Mouse (Mus musculus) liver, embryonic 14.5 days (tissue): ENCODE measurements around the gene Pdlim4. TPM values are rescaled to one million over a fixed set of nuclear protein-coding genes. Genes with fewer than 3 reads are reported as not detected.

Experiments used
- ATAC-seq: fragments of 200-750 bp; cut with Nextera tagmentation; 2 replicates; pipeline ENCODE4 v1.8.0; 2017; ENCODE audit warnings: moderate number of reproducible peaks, mild to moderate bottlenecking, moderate library complexity; ENCODE audit not compliant: insufficient read depth
- DNase-seq, 3 experiments: peaks; one replicate each; pipeline ENCODE4 v3.0.0-alpha.2; 2012 to 2013; ENCODE audit warnings: low read depth in 3 of 3, low spot score in 3 of 3
- H3K27ac ChIP-seq: fragments of 300-500 bp; sonication (generic); 2 replicates; pipeline ENCODE4 v1.5.1; 2014; ENCODE audit warnings: moderate library complexity, mild to moderate bottlenecking, control low read depth, inconsistent platforms
- H3K27me3 ChIP-seq: fragments of 300-500 bp; sonication (generic); 2 replicates; pipeline ENCODE4 v1.6.1; 2014; ENCODE audit warnings: mild to moderate bottlenecking, low read length, moderate library complexity; ENCODE audit not compliant: control insufficient read depth, insufficient read depth
- H3K36me3 ChIP-seq: fragments of 300-500 bp; sonication (generic); replicated peaks from 2 replicates; pipeline ENCODE4 v1.6.1; 2014; ENCODE audit warnings: low read depth; ENCODE audit not compliant: control insufficient read depth, insufficient read depth
- H3K4me1 ChIP-seq, 2 experiments: fragments of 200-500 bp in 1 of 2; fragments of 300-500 bp in 1 of 2; sonication (generic) in 1 of 2; replicated peaks; 2 replicates each; pipeline ENCODE4 v1.6.1; 2012 to 2014; ENCODE audit warnings: antibody characterized with exemption in 1 of 2, inconsistent platforms in 1 of 2, low read length in 1 of 2; ENCODE audit not compliant: control insufficient read depth in 2 of 2, insufficient read depth in 2 of 2
- H3K4me2 ChIP-seq: fragments of 300-500 bp; sonication (generic); 2 replicates; pipeline ENCODE4 v1.6.1; 2014; ENCODE audit warnings: low read depth, mild to moderate bottlenecking, control low read depth, moderate library complexity
- H3K4me3 ChIP-seq, 2 experiments: fragments of 200-500 bp in 1 of 2; fragments of 300-500 bp in 1 of 2; sonication (generic) in 1 of 2; 2 replicates each; pipeline ENCODE4 v1.5.1; 2012 to 2014; ENCODE audit warnings: low read depth in 2 of 2, low read length in 2 of 2, mild to moderate bottlenecking in 2 of 2, control low read depth in 1 of 2, inconsistent platforms in 1 of 2, moderate library complexity in 1 of 2; ENCODE audit not compliant: insufficient read depth in 1 of 2
- H3K9ac ChIP-seq: fragments of 300-500 bp; sonication (generic); replicated peaks from 2 replicates; pipeline ENCODE4 v1.6.1; 2014; ENCODE audit warnings: mild to moderate bottlenecking, control low read depth, moderate library complexity
- H3K9me3 ChIP-seq: fragments of 300-500 bp; sonication (generic); 2 replicates; pipeline ENCODE4 v1.6.1; 2016; ENCODE audit warnings: low read length, mixed read lengths; ENCODE audit not compliant: control insufficient read depth
- CTCF ChIP-seq: IDR thresholded peaks from 2 replicates; pipeline ENCODE4 v1.5.1; 2016; ENCODE audit warnings: antibody characterized with exemption, low read depth, control low read depth
- EP300 ChIP-seq: IDR thresholded peaks from 2 replicates; pipeline ENCODE4 v1.6.1; 2016; ENCODE audit warnings: antibody characterized with exemption, low read depth
- WGBS: fragments of 180-500 bp; shearing (Covaris S2); extraction: QIAGEN DNeasy Blood & Tissue Kit; methylation state at CpG from one replicate; pipeline ENCODE4 v1.1.7; 2014; ENCODE audit not compliant: insufficient replicate concordance; 5-methylcytosine and 5-hydroxymethylcytosine counted together
- polyA plus RNA-seq, 2 experiments: library from polyadenylated mRNA; depleted of rRNA in 1 of 2; stranded (reverse) in 1 of 2; unstranded in 1 of 2; fragments of >200 nt; fragmentation: Nextera tagmentation in 1 of 2; extraction: Ambion mirVana in 1 of 2; gene quantifications; 2 replicates each; pipeline versions ENCODE4 v1.2.1 to v1.2.3; 2012 to 2014

The Pdlim4 gene
- polyA plus RNA-seq, 2 experiments = 2.1 to 2.4 TPM

- no peak overlapping the region for H3K9ac ChIP-seq
- H3K27ac ChIP-seq = no peak overlapping the region
- H3K36me3 ChIP-seq = no peaks in the 10 kb centered on the region
- H3K4me2 ChIP-seq = no peak overlapping the region
- H3K4me3 ChIP-seq = no peak overlapping the region
- no peak for DNase-seq
- no peaks in the 10 kb centered on the region for H3K27me3 ChIP-seq
- TF ChIP-seq EP300 (no peak), CTCF (no peak)
- 65% methylated on average over 1 of the region's 1 CpGs for WGBS
- ATAC-seq = no peak
- H3K9me3 ChIP-seq = no peaks in the 10 kb centered on the region
- H3K4me1 ChIP-seq = no peaks in the 10 kb centered on the region
These were observed 7.3 kb upstream of the Pdlim4 start for GRCm38 (mm10) chr11:54076101-54076500.

GRCm38 (mm10) chr11:54075353-54075752 lies 6.5 kb upstream of the Pdlim4 start:
- Histone ChIP-seq H3K9ac (no peak overlapping the region), H3K4me2 (no peak overlapping the region), H3K9me3 (no peaks in the 10 kb centered on the region), H3K4me3 (no peak overlapping the region), H3K27me3 (peaks cover 1% of the 10 kb centered on the region), H3K4me1 (no peaks in the 10 kb centered on the region), H3K27ac (no peak overlapping the region), H3K36me3 (no peaks in the 10 kb centered on the region)
- DNase-seq = no peak
- TF ChIP-seq EP300 = no peak
- no peak for TF ChIP-seq CTCF
- 68% methylated on average over 6 of the region's 6 CpGs for WGBS
- ATAC-seq = no peak

- Histone ChIP-seq H3K27me3 (peaks cover 22% of the 10 kb centered on the region), H3K36me3 (no peaks in the 10 kb centered on the region), H3K9ac (no peak overlapping the region), H3K4me2 (no peak overlapping the region), H3K4me1 (no peaks in the 10 kb centered on the region), H3K27ac (no peak overlapping the region), H3K4me3 (no peak overlapping the region), H3K9me3 (no peaks in the 10 kb centered on the region)
- WGBS = 46% methylated on average over 4 of the region's 4 CpGs
- TF ChIP-seq CTCF (no peak), EP300 (no peak)
- DNase-seq (no peak), ATAC-seq (no peak)
These were observed 4.5 kb upstream of the Pdlim4 start for GRCm38 (mm10) chr11:54073291-54073690.

GRCm38 (mm10) chr11:54071726-54072445 lies 3.1 kb upstream of the Pdlim4 start:
- Histone ChIP-seq H3K4me2 (no peak overlapping the region), H3K4me1 (no peaks in the 10 kb centered on the region), H3K9ac (no peak overlapping the region), H3K27ac (no peak overlapping the region), H3K4me3 (no peak overlapping the region), H3K36me3 (no peaks in the 10 kb centered on the region), H3K27me3 (peaks cover 36% of the 10 kb centered on the region), H3K9me3 (no peaks in the 10 kb centered on the region)
- TF ChIP-seq CTCF = no peak
- TF ChIP-seq EP300 = no peak
- ATAC-seq (no peak), DNase-seq (no peak)
- WGBS = 46% methylated on average over 5 of the region's 5 CpGs

GRCm38 (mm10) chr11:54067996-54068519 lies 756 bp downstream of the Pdlim4 start:
- H3K36me3 ChIP-seq = no peaks in the 10 kb centered on the region
- H3K27ac ChIP-seq = no peak overlapping the region
- no peak overlapping the region for H3K9ac ChIP-seq
- H3K9me3 ChIP-seq = no peaks in the 10 kb centered on the region
- no peak overlapping the region; a peak in 1 of 4 replicates for H3K4me3 ChIP-seq
- H3K4me1 ChIP-seq = no peaks in the 10 kb centered on the region; a peak in 1 of 4 replicates
- DNase-seq (no peak), ATAC-seq (no peak)
- no peak for TF ChIP-seq CTCF
- no peak for TF ChIP-seq EP300
- peaks cover 40% of the 10 kb centered on the region for H3K27me3 ChIP-seq
- no peak overlapping the region for H3K4me2 ChIP-seq
- 15% methylated on average over 4 of the region's 4 CpGs for WGBS
